Mouse (Mus musculus): ENCODE measurements at regions not wholly inside any gene's neighbourhood (a gene's known extent, or its start where the extent isn't known, plus 50 kb on each side); places are given as distances from the start of the nearest gene placed in this dataset.

- TF ChIP-seq GATA1 (IDR thresholded peaks at IDR 0.05; ENCODE audit: borderline replicate concordance, low read length) (no peak), POLR2AphosphoS5 (IDR thresholded peaks at IDR 0.05; ENCODE audit: insufficient replicate concordance, low read depth, low read length) (no peak)
Observed at GRCm38 (mm10) chr16:95870291-95870690, 120.5 kb downstream of the Psmg1 start.

Measured in G1E (cell line).